Mouse (Mus musculus): ENCODE measurements around the gene Fads2.

Fads2 gene

GRCm38 (mm10) chr19:10061624-10062023, 39.9 kb downstream of the Fads2 start:
- no peak for DNase-seq (ENCODE audit: low spot score in 2 of 2)

DNA sequence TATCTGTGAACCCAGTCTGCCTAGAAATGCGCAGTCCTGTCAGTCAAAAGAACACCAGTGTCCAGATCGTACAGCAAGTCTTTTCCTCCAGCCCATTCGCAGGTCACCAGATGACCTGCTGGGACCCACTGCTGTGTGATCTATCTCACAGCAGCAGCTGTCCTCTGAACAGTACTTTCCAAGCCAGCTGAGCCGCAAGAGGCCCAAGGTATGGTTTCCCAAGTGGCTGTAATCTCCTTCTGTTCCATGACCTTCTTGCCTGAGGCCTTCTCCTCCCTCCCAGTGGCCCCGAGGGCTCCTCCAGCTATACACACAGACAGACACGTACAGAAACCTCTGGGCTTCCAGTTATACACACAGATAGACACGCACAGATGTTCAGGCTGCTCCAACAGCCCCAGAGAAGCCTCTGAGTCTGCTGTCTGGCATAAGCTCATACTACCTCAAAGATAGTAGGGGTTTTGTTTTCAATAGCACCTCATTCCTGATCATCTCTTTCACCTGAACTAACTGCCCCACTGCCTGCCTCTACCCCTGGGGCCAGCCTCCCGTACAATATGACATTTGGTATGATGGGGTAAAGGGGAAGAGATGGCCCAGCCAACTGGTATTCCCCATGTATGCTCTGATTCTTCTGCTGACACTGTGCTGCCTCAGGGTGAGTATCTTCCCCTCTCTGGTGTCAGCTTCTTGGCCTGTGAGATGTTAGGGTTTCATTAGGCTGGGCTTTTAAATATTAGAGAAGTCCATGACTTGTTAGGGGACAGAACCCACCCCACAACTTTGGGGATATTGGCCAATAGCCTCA, 40.6 kb downstream of the Fads2 start:
- DNase-seq (ENCODE audit: low spot score in 2 of 2): no peak

DNA sequence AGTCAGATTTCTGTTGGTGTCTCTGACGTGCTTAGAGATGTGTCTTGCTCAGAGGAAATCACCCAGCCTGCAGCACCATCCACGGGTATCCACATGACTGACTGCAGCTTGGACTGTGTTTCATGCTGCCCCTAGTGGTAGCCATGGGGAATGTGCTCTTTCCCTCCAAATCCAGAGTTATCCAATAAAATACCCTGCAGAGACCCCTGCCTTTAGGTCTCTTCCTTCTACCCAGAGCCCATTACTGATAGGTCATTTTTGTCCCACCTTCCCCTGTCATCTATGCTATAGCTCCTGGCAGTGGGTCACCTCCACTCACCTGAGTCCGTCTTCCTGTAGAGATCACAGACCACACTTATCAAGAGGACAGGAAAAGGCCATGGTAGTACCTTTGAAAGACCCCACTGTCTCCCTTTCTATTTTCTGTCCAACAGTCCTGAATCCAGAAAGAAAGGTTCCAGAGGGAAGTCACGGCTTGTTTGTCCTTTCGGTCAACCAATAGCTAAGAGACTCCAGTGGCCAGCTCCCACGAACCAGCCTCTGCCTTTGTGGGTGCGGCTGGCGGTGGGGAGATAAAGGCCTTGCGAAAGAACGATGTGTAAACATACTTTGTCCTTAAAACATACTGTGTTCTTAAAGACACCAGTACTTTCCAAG, 41.5 kb downstream of the Fads2 start:
- no peak for DNase-seq (ENCODE audit: low spot score in 2 of 2)

- DNase-seq (ENCODE audit: low spot score in 2 of 2): no peak
Observed at GRCm38 (mm10) chr19:10058876-10059427, 42.6 kb downstream of the Fads2 start.

DNA sequence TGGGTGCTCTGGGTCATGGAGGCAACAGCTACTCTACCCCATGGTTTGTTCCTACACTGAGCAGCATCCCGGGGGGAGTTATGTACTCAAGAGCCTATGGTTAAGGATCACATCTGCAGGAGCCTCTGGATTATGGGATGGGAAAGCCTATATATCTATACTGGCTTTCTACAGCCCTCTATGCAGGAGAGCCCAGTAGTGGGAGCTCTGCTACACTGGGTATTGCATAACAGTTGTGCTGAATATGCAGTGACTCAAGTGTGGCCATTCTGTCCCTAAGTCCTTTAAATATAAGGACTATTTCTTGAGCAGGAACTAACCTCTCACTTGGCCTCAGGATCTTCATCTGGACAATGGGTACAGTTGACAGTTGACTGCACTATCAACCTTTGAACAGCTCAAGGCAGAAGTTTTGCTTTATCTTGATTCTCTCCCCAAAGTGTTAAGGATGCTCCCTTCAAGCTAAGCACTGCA, 43.2 kb downstream of the Fads2 start:
- no peak for DNase-seq (ENCODE audit: low spot score in 2 of 2)

- no peak for DNase-seq (ENCODE audit: low spot score in 2 of 2)
Observed at GRCm38 (mm10) chr19:10057486-10058351, 43.8 kb downstream of the Fads2 start.

- DNase-seq (ENCODE audit: low spot score in 2 of 2): no peak
Observed at GRCm38 (mm10) chr19:10056686-10057085, 44.9 kb downstream of the Fads2 start.

DNA sequence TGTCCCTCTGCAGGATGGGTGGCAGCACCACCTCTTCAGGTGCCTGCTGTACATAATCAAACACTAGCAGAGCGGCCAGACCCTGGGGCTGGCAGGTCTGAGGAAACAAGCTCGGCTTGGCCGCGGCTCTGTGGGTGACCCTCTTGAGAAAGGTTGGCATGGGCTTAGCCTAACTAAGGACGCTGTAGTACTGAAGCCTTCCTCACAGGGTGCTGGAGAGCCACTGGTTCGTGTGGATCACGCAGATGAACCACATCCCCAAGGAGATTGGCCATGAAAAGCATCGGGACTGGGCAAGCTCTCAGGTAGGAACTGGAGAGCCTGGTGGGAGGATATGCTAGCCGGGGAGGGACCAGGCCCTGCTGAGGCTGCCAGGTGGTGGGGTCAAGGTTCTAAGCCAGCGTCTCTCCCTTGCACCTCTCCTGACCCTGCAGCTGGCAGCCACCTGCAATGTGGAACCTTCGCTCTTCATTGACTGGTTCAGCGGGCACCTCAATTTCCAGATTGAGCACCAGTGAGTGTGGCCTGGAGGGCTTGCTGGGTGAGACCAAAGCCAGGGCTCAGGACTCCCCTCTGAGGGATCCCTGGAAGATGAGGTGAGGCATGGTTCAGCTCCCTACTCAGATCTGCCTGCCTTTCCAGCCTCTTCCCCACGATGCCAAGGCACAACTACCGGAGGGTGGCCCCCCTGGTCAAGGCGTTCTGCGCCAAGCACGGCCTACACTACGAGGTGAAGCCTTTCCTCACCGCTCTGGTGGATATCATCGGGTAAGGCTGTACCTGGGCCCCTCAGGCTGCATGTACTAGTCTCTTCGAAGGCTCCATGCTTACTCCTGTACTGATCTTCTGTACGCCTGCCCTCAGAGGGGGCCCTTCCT, 45.5 kb downstream of the Fads2 start:
- DNase-seq (ENCODE audit: low spot score in 2 of 2): no peak

DNA sequence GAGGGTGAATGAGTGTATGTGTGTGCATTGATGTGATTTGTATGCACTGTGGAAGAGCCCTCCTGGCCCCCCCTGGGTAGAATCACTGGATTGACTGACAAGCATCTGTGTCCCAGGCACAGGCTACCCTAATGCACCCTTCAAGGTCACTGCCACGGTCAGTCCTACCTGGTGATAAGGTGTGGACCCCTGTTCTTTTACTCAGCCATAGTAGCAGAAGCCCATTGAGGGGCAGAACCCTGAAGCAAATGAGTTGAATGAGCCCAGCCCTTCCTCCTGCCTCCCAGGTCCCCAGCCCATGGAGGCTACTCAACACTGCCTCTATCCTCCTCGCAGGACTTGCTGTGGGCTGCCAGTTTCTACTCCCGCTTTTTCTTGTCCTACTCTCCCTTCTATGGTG, 46.3 kb downstream of the Fads2 start:
- DNase-seq (ENCODE audit: low spot score in 2 of 2): no peak

GRCm38 (mm10) chr19:10054361-10055075, 47.0 kb downstream of the Fads2 start:
- DNase-seq (ENCODE audit: low spot score in 2 of 2): no peak

- no peak for DNase-seq (ENCODE audit: low spot score in 2 of 2)
Observed at GRCm38 (mm10) chr19:10053692-10054260, 47.8 kb downstream of the Fads2 start.

- DNase-seq (ENCODE audit: low spot score in 2 of 2): no peak
Observed at GRCm38 (mm10) chr19:10052698-10053097, 48.8 kb downstream of the Fads2 start.

- no peak for DNase-seq (ENCODE audit: low spot score in 2 of 2)
Observed at GRCm38 (mm10) chr19:10050438-10050837, 51.1 kb downstream of the Fads2 start.

DNA sequence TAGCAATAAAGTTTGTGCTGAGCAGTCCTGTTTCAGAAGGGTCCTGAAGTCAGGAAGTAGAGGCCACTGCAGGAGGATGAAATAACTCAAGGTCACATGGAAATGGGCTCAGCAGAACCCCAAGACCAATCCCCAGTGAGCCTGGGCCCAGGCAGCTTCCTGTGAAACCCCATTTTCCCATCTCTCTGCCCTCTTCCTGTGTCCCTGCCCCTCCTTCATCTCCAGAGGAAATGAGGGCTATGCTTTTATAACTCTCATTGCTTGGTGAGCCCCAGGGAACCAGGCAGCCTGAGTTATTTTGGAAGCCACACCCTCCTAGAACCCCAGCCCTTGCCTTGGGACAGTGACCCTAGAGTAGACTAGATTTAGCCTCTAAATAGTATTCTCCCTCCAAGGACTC, 52.0 kb downstream of the Fads2 start:
- no peak for DNase-seq (ENCODE audit: low spot score in 2 of 2)

DNA sequence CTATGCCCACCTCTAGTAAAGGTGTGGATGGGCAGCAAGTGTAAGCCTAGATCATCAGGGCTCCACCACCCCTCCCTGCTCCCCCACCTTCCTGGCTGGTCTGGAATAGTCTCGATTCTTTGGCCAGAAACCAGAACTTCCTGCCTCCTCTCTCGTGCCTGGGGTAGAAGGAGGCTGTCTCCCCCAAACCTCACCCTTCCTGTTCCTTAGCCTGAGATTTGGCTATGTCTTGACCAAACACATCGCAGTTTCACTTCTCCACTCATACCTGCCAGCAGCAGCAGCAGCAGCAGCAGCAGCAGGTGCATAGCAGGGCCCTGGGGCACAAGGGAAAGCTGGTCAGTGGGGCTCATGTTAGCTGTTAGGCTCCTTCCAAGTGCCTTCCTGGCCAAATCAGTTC, 54.6 kb downstream of the Fads2 start:
- DNase-seq (ENCODE audit: low spot score in 2 of 2): no peak

GRCm38 (mm10) chr19:10046346-10046745, 55.2 kb downstream of the Fads2 start:
- DNase-seq (ENCODE audit: low spot score in 2 of 2): no peak

DNA sequence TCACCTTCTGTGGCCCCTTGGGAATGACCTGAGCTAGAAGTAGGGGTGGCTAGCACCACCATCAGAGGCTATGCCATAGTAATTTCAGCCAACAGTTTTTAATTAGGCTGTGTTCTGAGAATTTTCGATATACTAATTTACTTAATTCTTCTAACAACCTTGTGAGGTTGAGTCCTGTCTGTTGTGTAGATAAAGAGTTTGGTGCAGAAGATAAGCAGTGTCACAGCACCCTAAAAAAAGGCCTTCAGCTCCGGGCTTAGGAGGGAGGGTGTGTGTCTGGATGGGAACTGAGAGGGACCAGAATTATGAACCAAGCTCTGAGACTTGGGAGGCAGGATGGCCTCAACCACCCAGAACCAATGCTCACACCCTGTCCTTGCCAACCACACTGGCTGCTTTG, 55.8 kb downstream of the Fads2 start:
- DNase-seq (ENCODE audit: low spot score in 2 of 2): no peak

DNA sequence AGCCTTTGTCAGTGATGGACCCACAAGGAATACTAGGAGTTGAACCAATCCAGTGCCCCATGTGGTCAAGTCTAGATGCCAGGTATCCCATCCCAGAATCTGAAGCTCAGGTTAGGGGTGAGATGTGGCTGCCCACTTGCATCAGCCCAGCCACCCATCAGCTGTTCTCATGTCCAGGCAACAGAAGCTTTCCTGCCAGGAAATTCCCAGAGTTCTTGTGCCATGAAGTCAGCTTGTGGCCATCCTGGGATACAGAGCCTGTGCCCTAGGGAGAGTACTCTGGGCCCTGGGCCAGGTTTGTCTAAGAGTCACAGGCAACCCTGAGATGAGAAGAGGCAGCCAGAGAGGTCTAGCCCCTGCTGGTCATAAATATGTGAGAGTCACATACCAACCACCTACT, 57.9 kb downstream of the Fads2 start:
- no peak for DNase-seq (ENCODE audit: low spot score in 2 of 2)

DNA sequence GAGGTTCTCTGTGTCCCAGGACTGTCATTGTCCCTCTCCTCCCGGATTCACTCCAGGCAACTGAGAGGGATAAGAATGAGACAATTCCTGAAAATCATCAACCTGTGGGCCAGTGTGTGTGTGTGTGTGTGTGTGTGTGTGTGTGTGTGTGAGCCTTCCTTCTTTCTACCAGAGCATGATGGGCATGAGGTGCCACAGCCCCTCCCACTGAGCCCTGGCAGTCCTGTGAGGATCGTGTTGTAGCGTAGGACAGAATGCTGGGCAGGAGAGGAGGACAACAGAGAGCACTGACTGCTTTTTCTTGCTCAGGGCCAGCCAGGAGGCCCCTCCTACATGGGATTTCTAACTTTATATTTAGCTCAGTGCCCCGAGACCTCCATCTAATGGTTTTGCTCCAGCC, 58.7 kb downstream of the Fads2 start:
- no peak for DNase-seq (ENCODE audit: low spot score in 2 of 2)

DNA sequence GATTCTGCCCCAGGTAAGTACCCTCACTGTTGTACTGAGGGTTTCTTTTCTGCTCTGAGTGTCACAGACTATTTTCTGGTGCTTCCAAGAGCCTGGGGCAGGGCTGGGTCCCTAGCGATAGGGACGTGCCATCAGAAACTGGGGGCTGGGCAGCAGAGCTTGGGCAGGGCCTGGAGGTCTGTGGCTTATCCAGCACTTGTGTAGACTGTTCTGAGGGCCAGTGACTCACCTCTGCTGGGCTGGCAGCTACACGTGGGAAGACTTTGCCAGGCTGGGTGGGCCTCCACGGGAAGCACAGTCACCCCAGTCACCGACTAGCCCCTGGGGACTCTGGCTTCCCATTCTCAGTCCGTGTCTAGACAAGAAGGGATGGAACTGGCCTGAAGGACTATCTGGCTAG, 59.3 kb downstream of the Fads2 start:
- DNase-seq (ENCODE audit: low spot score in 2 of 2): no peak
